Mouse (Mus musculus): ENCODE measurements at regions not wholly inside any gene's neighbourhood (a gene's known extent, or its start where the extent isn't known, plus 50 kb on each side); places are given as distances from the start of the nearest gene placed in this dataset.

- Histone ChIP-seq H3K27ac (no peak overlapping the region), H3K4me1 (replicated peaks) (no peaks in the 10 kb centered on the region), H3K9me3 (no peaks in the 10 kb centered on the region), H3K4me2 (replicated peaks) (peak overlapping the region; percentile 23), H3K36me3 (no peaks in the 10 kb centered on the region), H3K9ac (replicated peaks) (no peak overlapping the region), H3K27me3 (no peaks in the 10 kb centered on the region), H3K4me3 (replicated peaks) (no peak overlapping the region)
- ATAC-seq, result no peak
- WGBS, result 64% methylated on average over 13 of the region's 13 CpGs
These were observed 82.7 kb upstream of the Lingo2 start for GRCm38 (mm10) chr4:37034200-37034599.

Measured in midbrain, embryonic 13.5 days (tissue).